Mouse (Mus musculus): ENCODE measurements at regions not wholly inside any gene's neighbourhood (a gene's known extent, or its start where the extent isn't known, plus 50 kb on each side); places are given as distances from the start of the nearest gene placed in this dataset.

DNA sequence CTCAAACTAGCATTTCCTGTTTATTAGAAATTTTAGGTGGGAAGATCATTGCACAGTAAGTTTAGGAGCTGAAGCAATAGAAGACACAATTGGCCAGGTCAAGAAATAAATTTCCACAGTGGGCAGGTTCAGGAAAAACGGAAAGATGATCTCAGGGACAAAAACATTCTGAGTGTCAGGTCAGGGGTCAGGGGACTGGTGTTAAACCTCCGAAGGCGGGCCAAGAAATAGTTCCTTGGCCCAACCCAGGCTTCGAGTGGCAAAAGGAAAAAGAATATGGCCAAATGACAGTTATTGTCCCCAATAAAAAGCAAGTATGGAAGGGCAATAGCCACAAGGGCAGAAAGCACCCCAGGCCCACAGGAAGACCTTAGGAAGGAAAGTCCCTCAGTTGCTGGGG is 144.0 kb downstream of the Fam43a start:
- Histone ChIP-seq H3ac (ENCODE audit: control insufficient read depth, insufficient read length, low read depth) (no peak overlapping the region), H3K79me3 (ENCODE audit: low read depth) (no peaks in the 10 kb centered on the region), H3K27me3 (ENCODE audit: control insufficient read depth, insufficient read depth, insufficient read length) (peaks cover 3% of the 10 kb centered on the region), H3K4me3 (ENCODE audit: insufficient read depth, poor library complexity, severe bottlenecking) (no peak overlapping the region), H3K36me3 (ENCODE audit: control insufficient read depth, insufficient read depth) (no peaks in the 10 kb centered on the region), H3K79me2 (ENCODE audit: control insufficient read depth, insufficient read depth) (no peaks in the 10 kb centered on the region)
- TF ChIP-seq MAX (IDR thresholded peaks at IDR 0.05), result no peak
- no peak for TF ChIP-seq USF1 (IDR thresholded peaks at IDR 0.05; ENCODE audit: low read depth)
- TF ChIP-seq CEBPB (IDR thresholded peaks at IDR 0.05; ENCODE audit: low read depth), result no peak
- TF ChIP-seq FOSL1 (IDR thresholded peaks at IDR 0.05; ENCODE audit: insufficient read depth, low read length, poor library complexity, severe bottlenecking), result no peak
- no peak for TF ChIP-seq CTCF (IDR thresholded peaks at IDR 0.05; ENCODE audit: control insufficient read depth, insufficient read depth, insufficient read length)
- no peak for TF ChIP-seq MYOD1 (IDR thresholded peaks at IDR 0.05; ENCODE audit: control insufficient read depth, insufficient read length, low read depth)
- TF ChIP-seq MYOG (IDR thresholded peaks at IDR 0.05; ENCODE audit: control insufficient read depth, extremely low read depth, insufficient read length), result no peak

- Histone ChIP-seq H3K36me3 (ENCODE audit: control insufficient read depth, insufficient read depth) (no peaks in the 10 kb centered on the region), H3K4me3 (ENCODE audit: insufficient read depth, poor library complexity, severe bottlenecking) (no peak overlapping the region), H3K79me2 (ENCODE audit: control insufficient read depth, insufficient read depth) (no peaks in the 10 kb centered on the region), H3K79me3 (ENCODE audit: low read depth) (no peaks in the 10 kb centered on the region), H3ac (ENCODE audit: control insufficient read depth, insufficient read length, low read depth) (no peak overlapping the region), H3K27me3 (ENCODE audit: control insufficient read depth, insufficient read depth, insufficient read length) (peaks cover 3% of the 10 kb centered on the region)
- TF ChIP-seq MYOD1 (IDR thresholded peaks at IDR 0.05; ENCODE audit: control insufficient read depth, insufficient read length, low read depth) (no peak), MYOG (IDR thresholded peaks at IDR 0.05; ENCODE audit: control insufficient read depth, extremely low read depth, insufficient read length) (no peak), CTCF (IDR thresholded peaks at IDR 0.05; ENCODE audit: control insufficient read depth, insufficient read depth, insufficient read length) (no peak)
Observed at GRCm38 (mm10) chr16:30744237-30744636, 144.7 kb downstream of the Fam43a start.

GRCm38 (mm10) chr16:30745598-30746181 is 146.2 kb downstream of the Fam43a start:
- TF ChIP-seq MAX (IDR thresholded peaks at IDR 0.05) (no peak), CEBPB (IDR thresholded peaks at IDR 0.05; ENCODE audit: low read depth) (no peak), MYOD1 (IDR thresholded peaks at IDR 0.05; ENCODE audit: control insufficient read depth, insufficient read length, low read depth) (no peak), MYOG (IDR thresholded peaks at IDR 0.05; ENCODE audit: control insufficient read depth, extremely low read depth, insufficient read length) (no peak), CTCF (IDR thresholded peaks at IDR 0.05; ENCODE audit: control insufficient read depth, insufficient read depth, insufficient read length) (no peak)
- H3K36me3 ChIP-seq (ENCODE audit: control insufficient read depth, insufficient read depth), result no peaks in the 10 kb centered on the region
- H3ac ChIP-seq (ENCODE audit: control insufficient read depth, insufficient read length, low read depth), result no peak overlapping the region
- no peaks in the 10 kb centered on the region for H3K79me3 ChIP-seq (ENCODE audit: low read depth)
- peaks cover 3% of the 10 kb centered on the region for H3K27me3 ChIP-seq (ENCODE audit: control insufficient read depth, insufficient read depth, insufficient read length)
- H3K79me2 ChIP-seq (ENCODE audit: control insufficient read depth, insufficient read depth), result no peaks in the 10 kb centered on the region
- no peak overlapping the region for H3K4me3 ChIP-seq (ENCODE audit: insufficient read depth, poor library complexity, severe bottlenecking)

GRCm38 (mm10) chr16:30746211-30746610 is 146.7 kb downstream of the Fam43a start:
- Histone ChIP-seq H3K4me3 (ENCODE audit: insufficient read depth, poor library complexity, severe bottlenecking) (no peak overlapping the region), H3ac (ENCODE audit: control insufficient read depth, insufficient read length, low read depth) (no peak overlapping the region), H3K27me3 (ENCODE audit: control insufficient read depth, insufficient read depth, insufficient read length) (peaks cover 3% of the 10 kb centered on the region), H3K79me3 (ENCODE audit: low read depth) (no peaks in the 10 kb centered on the region), H3K36me3 (ENCODE audit: control insufficient read depth, insufficient read depth) (no peaks in the 10 kb centered on the region), H3K79me2 (ENCODE audit: control insufficient read depth, insufficient read depth) (no peaks in the 10 kb centered on the region)
- TF ChIP-seq USF1 (IDR thresholded peaks at IDR 0.05; ENCODE audit: low read depth) (no peak), MYOG (IDR thresholded peaks at IDR 0.05; ENCODE audit: control insufficient read depth, extremely low read depth, insufficient read length) (no peak), MAX (IDR thresholded peaks at IDR 0.05) (no peak), FOSL1 (IDR thresholded peaks at IDR 0.05; ENCODE audit: insufficient read depth, low read length, poor library complexity, severe bottlenecking) (no peak), CTCF (IDR thresholded peaks at IDR 0.05; ENCODE audit: control insufficient read depth, insufficient read depth, insufficient read length) (no peak), MYOD1 (IDR thresholded peaks at IDR 0.05; ENCODE audit: control insufficient read depth, insufficient read length, low read depth) (no peak), CEBPB (IDR thresholded peaks at IDR 0.05; ENCODE audit: low read depth) (no peak)

DNA sequence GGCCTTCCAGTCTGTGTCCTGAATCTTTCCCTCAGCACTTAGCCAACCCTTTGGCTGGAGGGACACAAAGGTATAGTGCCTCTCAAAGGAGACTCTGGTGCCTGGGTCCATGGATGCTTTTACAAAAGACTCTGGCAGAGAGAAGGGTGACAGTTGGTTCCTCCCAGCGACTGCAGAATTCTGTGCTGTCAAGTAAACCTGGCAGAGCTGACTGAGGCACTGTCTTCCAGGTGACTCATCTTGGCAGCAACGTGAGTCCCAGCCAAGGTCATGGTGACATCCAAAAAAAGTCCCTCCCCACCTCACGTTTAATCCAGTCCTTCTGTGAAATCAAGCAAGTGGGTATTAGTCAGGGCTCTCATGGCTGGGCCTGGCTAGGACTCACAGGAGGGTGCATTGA is 150.3 kb downstream of the Fam43a start:
- H3K79me3 ChIP-seq (ENCODE audit: low read depth), result no peaks in the 10 kb centered on the region
- H3K4me3 ChIP-seq (ENCODE audit: insufficient read depth, poor library complexity, severe bottlenecking), result no peak overlapping the region
- no peak for TF ChIP-seq CEBPB (IDR thresholded peaks at IDR 0.05; ENCODE audit: low read depth)
- TF ChIP-seq USF1 (IDR thresholded peaks at IDR 0.05; ENCODE audit: low read depth), result no peak
- TF ChIP-seq MAX (IDR thresholded peaks at IDR 0.05), result no peak
- no peak for TF ChIP-seq MYOG (IDR thresholded peaks at IDR 0.05; ENCODE audit: control insufficient read depth, extremely low read depth, insufficient read length)
- no peak for TF ChIP-seq CTCF (IDR thresholded peaks at IDR 0.05; ENCODE audit: control insufficient read depth, insufficient read depth, insufficient read length)
- TF ChIP-seq FOSL1 (IDR thresholded peaks at IDR 0.05; ENCODE audit: insufficient read depth, low read length, poor library complexity, severe bottlenecking), result no peak
- TF ChIP-seq MYOD1 (IDR thresholded peaks at IDR 0.05; ENCODE audit: control insufficient read depth, insufficient read length, low read depth), result no peak
- no peaks in the 10 kb centered on the region for H3K79me2 ChIP-seq (ENCODE audit: control insufficient read depth, insufficient read depth)
- H3K27me3 ChIP-seq (ENCODE audit: control insufficient read depth, insufficient read depth, insufficient read length), result peaks cover 3% of the 10 kb centered on the region
- H3K36me3 ChIP-seq (ENCODE audit: control insufficient read depth, insufficient read depth), result no peaks in the 10 kb centered on the region
- no peak overlapping the region for H3ac ChIP-seq (ENCODE audit: control insufficient read depth, insufficient read length, low read depth)

DNA sequence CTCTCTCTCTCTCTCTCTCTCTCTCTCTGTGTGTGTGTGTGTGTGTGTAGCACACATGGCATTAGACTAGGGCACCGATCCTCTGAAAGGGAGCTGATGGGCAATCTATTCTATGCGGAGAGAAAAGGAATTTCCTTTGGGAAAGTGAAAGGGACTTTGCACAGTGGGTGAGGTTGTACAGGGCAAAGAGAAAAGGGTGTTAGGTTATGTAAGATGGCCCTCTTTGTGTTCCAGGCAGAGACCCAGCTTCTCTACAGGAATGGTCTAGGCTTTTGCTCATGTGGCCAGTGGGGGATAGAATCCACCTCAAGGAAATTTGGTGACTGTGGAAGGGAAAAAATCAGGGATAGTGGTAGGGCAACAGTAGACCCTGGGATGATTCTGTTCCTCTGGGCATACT is 156.2 kb downstream of the Fam43a start:
- Histone ChIP-seq H3K36me3 (ENCODE audit: control insufficient read depth, insufficient read depth) (no peaks in the 10 kb centered on the region), H3K79me3 (ENCODE audit: low read depth) (no peaks in the 10 kb centered on the region)

More for the DNA sequence above, 156.2 kb downstream of the Fam43a start:
- H3K27me3 ChIP-seq (ENCODE audit: control insufficient read depth, insufficient read depth, insufficient read length), result no peaks in the 10 kb centered on the region
- H3K79me2 ChIP-seq (ENCODE audit: control insufficient read depth, insufficient read depth), result no peaks in the 10 kb centered on the region
- TF ChIP-seq CTCF (IDR thresholded peaks at IDR 0.05; ENCODE audit: control insufficient read depth, insufficient read depth, insufficient read length), result no peak
- TF ChIP-seq MYOD1 (IDR thresholded peaks at IDR 0.05; ENCODE audit: control insufficient read depth, insufficient read length, low read depth), result no peak
- TF ChIP-seq CEBPB (IDR thresholded peaks at IDR 0.05; ENCODE audit: low read depth), result no peak
- no peak for TF ChIP-seq MAX (IDR thresholded peaks at IDR 0.05)
- TF ChIP-seq FOSL1 (IDR thresholded peaks at IDR 0.05; ENCODE audit: insufficient read depth, low read length, poor library complexity, severe bottlenecking), result no peak
- TF ChIP-seq MYOG (IDR thresholded peaks at IDR 0.05; ENCODE audit: control insufficient read depth, extremely low read depth, insufficient read length), result no peak
- TF ChIP-seq USF1 (IDR thresholded peaks at IDR 0.05; ENCODE audit: low read depth), result no peak
- H3ac ChIP-seq (ENCODE audit: control insufficient read depth, insufficient read length, low read depth), result no peak overlapping the region
- H3K4me3 ChIP-seq (ENCODE audit: insufficient read depth, poor library complexity, severe bottlenecking), result no peak overlapping the region

Data from C2C12 (cell line).